Comparison of ENCODE assay signal across 8 mouse cellular contexts in the genomic region with DNA sequence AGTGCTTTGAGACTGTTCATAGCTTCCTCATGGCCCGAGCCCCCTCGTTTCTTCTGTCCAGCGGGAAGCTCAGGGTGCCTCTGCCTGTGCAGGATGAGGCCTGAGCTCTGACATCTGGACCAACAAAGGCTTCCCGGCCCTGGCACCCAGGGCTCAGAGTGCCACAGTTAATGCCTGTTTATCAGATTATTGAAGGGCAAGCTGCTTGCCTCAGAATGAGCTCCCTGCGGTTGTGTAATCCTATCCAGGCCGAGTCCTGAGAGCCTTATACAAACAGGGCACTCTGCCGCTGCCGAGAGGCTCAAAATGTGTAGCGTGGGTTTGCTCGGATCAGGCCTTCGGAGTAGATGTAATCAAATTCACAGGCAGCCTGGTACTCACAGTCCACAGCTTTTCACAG.
DNase-seq lines count a peak whose midpoint lies in the region; ATAC-seq lines count a peak whose summit lies in the region.

No protein-coding gene starts in this region.

- H3K4me1 ChIP-seq in embryonic facial prominence, embryonic 13.5 days: peaks cover 46% of the 10 kb centered on the region
- peaks cover 22 to 41% of the 10 kb centered on the region in 2 experiments for H3K4me1 ChIP-seq in heart, embryonic 14.5 days (ENCODE audit: control insufficient read depth in 2 of 2, insufficient read depth in 2 of 2, low read length in 2 of 2)
- peaks cover 21% of the 10 kb centered on the region for H3K4me1 ChIP-seq in lung, embryonic 16.5 days (replicated peaks; ENCODE audit: control insufficient read depth, insufficient read depth, low read length)
- H3K4me1 ChIP-seq in stomach, embryonic 14.5 days (ENCODE audit: control insufficient read depth, insufficient read depth, low read length): peaks cover 12% of the 10 kb centered on the region; the same call in 1 of the 2 replicates

- no peak overlapping the region for H3K4me3 ChIP-seq in embryonic facial prominence, embryonic 13.5 days
- H3K4me3 ChIP-seq in heart, embryonic 14.5 days (ENCODE audit: control insufficient read depth in 1 of 2, insufficient read depth in 1 of 2, low read depth in 1 of 2, low read length in 2 of 2): no peak overlapping the region
- H3K4me3 ChIP-seq in lung, embryonic 16.5 days (ENCODE audit: low read length): no peak overlapping the region
- no peak overlapping the region for H3K4me3 ChIP-seq in stomach, embryonic 14.5 days (ENCODE audit: low read depth, low read length)

- DNase-seq in right cerebral cortex, adult 18-20 months: peak; percentile 34
- DNase-seq in right cerebral cortex, postnatal 10 days (ENCODE audit: low spot score in 2 of 2): no peak
- peak; percentile 14 for DNase-seq in kidney, postnatal 14 days
- DNase-seq in spleen, postnatal 14 days (ENCODE audit: low spot score in 2 of 2): no peak

- H3K27me3 ChIP-seq in embryonic facial prominence, embryonic 13.5 days: no peaks in the 10 kb centered on the region
- no peaks in the 10 kb centered on the region for H3K27me3 ChIP-seq in heart, embryonic 14.5 days (ENCODE audit: control insufficient read depth, insufficient read depth, low read length)
- no peaks in the 10 kb centered on the region for H3K27me3 ChIP-seq in lung, embryonic 16.5 days (ENCODE audit: control insufficient read depth, insufficient read depth, low read depth, low read length)
- no peaks in the 10 kb centered on the region for H3K27me3 ChIP-seq in stomach, embryonic 14.5 days (ENCODE audit: control insufficient read depth, insufficient read depth, low read length)

- peak overlapping the region; percentile 51; the same call in 1 of the 2 replicates for H3K9ac ChIP-seq in embryonic facial prominence, embryonic 13.5 days
- H3K9ac ChIP-seq in heart, embryonic 14.5 days (ENCODE audit: low read length): peak overlapping the region; percentile 2; the same call in 1 of the 2 replicates
- peak overlapping the region; percentile 31; the same call in 1 of the 2 replicates for H3K9ac ChIP-seq in lung, embryonic 16.5 days (ENCODE audit: low read length)
- no peak overlapping the region for H3K9ac ChIP-seq in stomach, embryonic 14.5 days (replicated peaks; ENCODE audit: low read depth, low read length)

- ATAC-seq in embryonic facial prominence, embryonic 13.5 days (ENCODE audit: insufficient number of reproducible peaks, insufficient read depth, low FRiP score, low TSS enrichment, low read depth): 0 out of 2 replicates have a peak, but pooled peaks have one; percentile 10
- no peak for ATAC-seq in heart, embryonic 14.5 days (ENCODE audit: insufficient number of reproducible peaks, insufficient read depth, low FRiP score, low read depth)
- peak; percentile 79 for ATAC-seq in lung, embryonic 16.5 days (ENCODE audit: low read depth)
- 0 out of 2 replicates have a peak, but pooled peaks have one; percentile 28 for ATAC-seq in stomach, embryonic 14.5 days (ENCODE audit: insufficient number of reproducible peaks, insufficient read depth, low FRiP score, low read depth)

- peak overlapping the region; percentile 17 for H3K4me2 ChIP-seq in embryonic facial prominence, embryonic 13.5 days
- H3K4me2 ChIP-seq in heart, embryonic 14.5 days (ENCODE audit: low read length): peak overlapping the region; percentile 34
- H3K4me2 ChIP-seq in lung, embryonic 16.5 days (ENCODE audit: low read depth, low read length): peak overlapping the region; percentile 22
- no peak overlapping the region for H3K4me2 ChIP-seq in stomach, embryonic 14.5 days (replicated peaks; ENCODE audit: low read depth, low read length)

- H3K36me3 ChIP-seq in embryonic facial prominence, embryonic 13.5 days: no peaks in the 10 kb centered on the region
- H3K36me3 ChIP-seq in heart, embryonic 14.5 days (ENCODE audit: control insufficient read depth, insufficient read depth, low read length): no peaks in the 10 kb centered on the region
- H3K36me3 ChIP-seq in lung, embryonic 16.5 days (ENCODE audit: control insufficient read depth, insufficient read depth, low read length): no peaks in the 10 kb centered on the region
- H3K36me3 ChIP-seq in stomach, embryonic 14.5 days (ENCODE audit: control insufficient read depth, insufficient read depth, low read length): no peaks in the 10 kb centered on the region

- no peaks in the 10 kb centered on the region for H3K9me3 ChIP-seq in embryonic facial prominence, embryonic 13.5 days
- no peaks in the 10 kb centered on the region for H3K9me3 ChIP-seq in heart, embryonic 14.5 days (ENCODE audit: control insufficient read depth, low read length)
- no peaks in the 10 kb centered on the region for H3K9me3 ChIP-seq in lung, embryonic 16.5 days (ENCODE audit: control insufficient read depth, low read length)
- H3K9me3 ChIP-seq in stomach, embryonic 14.5 days (ENCODE audit: control insufficient read depth, low read depth, low read length): no peaks in the 10 kb centered on the region

- peak overlapping the region; percentile 73 for H3K27ac ChIP-seq in embryonic facial prominence, embryonic 13.5 days
- H3K27ac ChIP-seq in heart, embryonic 14.5 days (replicated peaks in 1 of 2; ENCODE audit: control insufficient read depth in 1 of 2, insufficient read depth in 1 of 2, low read depth in 2 of 2, low read length in 2 of 2): peak overlapping the region; percentile 66 to 79
- peak overlapping the region; percentile 62 for H3K27ac ChIP-seq in lung, embryonic 16.5 days (ENCODE audit: low read length)
- no peak overlapping the region for H3K27ac ChIP-seq in stomach, embryonic 14.5 days (ENCODE audit: low read length)

- WGBS in embryonic facial prominence, embryonic 13.5 days: 12% methylated on average over 11 of the region's 11 CpGs
- 14% methylated on average over 11 of the region's 11 CpGs for WGBS in heart, embryonic 14.5 days
- WGBS in lung, embryonic 16.5 days: 20% methylated on average over 11 of the region's 11 CpGs
- 21% methylated on average over 11 of the region's 11 CpGs for WGBS in stomach, embryonic 14.5 days

Comparison
In these comparisons a context has a peak if more than half of its experiments do, and no peak if none do; other contexts are left out.
1. DNase-seq: peak in right cerebral cortex, adult 18-20 months (single experiment) and kidney, postnatal 14 days (single experiment); none in right cerebral cortex, postnatal 10 days (0 of 2) and spleen, postnatal 14 days (0 of 2).